Mouse (Mus musculus): ENCODE results near the gene Clock. TPM values are rescaled to one million over a fixed set of nuclear protein-coding genes. Genes with fewer than 3 reads are reported as not detected.

The Clock gene
- total and polyA plus RNA-seq, 2 experiments from 2014 or later = 11.6 to 25.1 TPM

DNA sequence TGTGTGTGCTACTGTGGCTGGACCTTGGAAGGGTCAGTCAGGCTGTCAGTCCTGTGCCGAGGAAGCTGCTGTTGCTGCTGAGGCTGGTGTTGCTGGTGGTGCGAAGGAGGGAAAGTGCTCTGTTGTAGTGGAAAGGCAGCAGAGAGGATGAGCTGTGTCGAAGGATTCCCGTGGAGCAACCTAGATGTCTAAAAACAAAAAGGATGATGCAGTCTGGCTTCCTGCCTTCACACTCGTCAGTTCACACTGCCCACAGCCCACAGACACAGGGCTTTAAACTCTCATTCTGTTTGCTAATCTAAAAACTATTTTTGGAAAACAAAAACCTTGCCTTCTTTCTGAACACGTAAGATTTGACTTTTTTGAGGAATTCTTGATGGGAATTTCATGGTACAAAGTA, 87.9 kb downstream of the Clock start:
- H3K4me2 ChIP-seq (ENCODE audit: low read depth, low read length, poor library complexity, severe bottlenecking) = no peak overlapping the region
- H3K27me3 ChIP-seq (ENCODE audit: insufficient read depth, low read length) = no peaks in the 10 kb centered on the region
- peaks cover 20% of the 10 kb centered on the region for H3K36me3 ChIP-seq (ENCODE audit: insufficient read depth, low read length)
- 89% methylated on average over 6 of the region's 6 CpGs for WGBS
- no peaks in the 10 kb centered on the region for H3K9me3 ChIP-seq (ENCODE audit: low read length)
- TF ChIP-seq CTCF (IDR thresholded peaks at IDR 0.05) = no peak
- ATAC-seq (ENCODE audit: low FRiP score) = no peak
- H3K4me3 ChIP-seq (ENCODE audit: low read depth, low read length) = no peak overlapping the region
- no peak for DNase-seq (ENCODE audit: low spot score)
- no peaks in the 10 kb centered on the region for H3K4me1 ChIP-seq (ENCODE audit: insufficient read depth, low read length)
- H3K27ac ChIP-seq (ENCODE audit: low read depth, low read length) = no peak overlapping the region
- H3K9ac ChIP-seq (replicated peaks; ENCODE audit: low read length, poor library complexity, severe bottlenecking) = no peak overlapping the region

DNA sequence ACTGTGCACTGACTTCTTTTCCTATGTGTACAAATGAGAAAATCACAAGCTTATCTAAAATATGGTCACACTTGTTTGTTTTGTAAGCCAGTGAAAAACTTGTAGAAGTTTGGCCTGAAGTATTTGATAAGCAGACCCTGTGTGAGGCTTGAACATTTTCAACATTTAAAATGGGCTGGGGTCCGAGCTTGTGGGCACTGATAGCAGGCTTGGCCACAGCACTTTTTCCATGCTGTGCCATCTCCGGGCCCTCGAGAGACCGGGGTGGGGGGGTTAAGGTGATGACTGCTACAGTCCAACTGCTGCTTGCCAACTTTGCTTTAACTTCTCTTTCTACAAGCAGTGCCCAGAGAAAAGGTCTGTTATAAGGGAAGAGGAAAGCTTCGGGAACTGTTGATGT, 96.5 kb downstream of the Clock start:
- Histone ChIP-seq H3K4me1 (ENCODE audit: insufficient read depth, low read length) (no peaks in the 10 kb centered on the region), H3K9ac (replicated peaks; ENCODE audit: low read length, poor library complexity, severe bottlenecking) (no peak overlapping the region), H3K4me2 (ENCODE audit: low read depth, low read length, poor library complexity, severe bottlenecking) (no peak overlapping the region), H3K36me3 (ENCODE audit: insufficient read depth, low read length) (peaks cover 27% of the 10 kb centered on the region), H3K27ac (ENCODE audit: low read depth, low read length) (no peak overlapping the region), H3K4me3 (ENCODE audit: low read depth, low read length) (no peak overlapping the region), H3K9me3 (ENCODE audit: low read length) (no peaks in the 10 kb centered on the region), H3K27me3 (ENCODE audit: insufficient read depth, low read length) (no peaks in the 10 kb centered on the region)
- DNase-seq (ENCODE audit: low spot score) = no peak
- ATAC-seq (ENCODE audit: low FRiP score) = no peak
- WGBS = 90% methylated on average over 5 of the region's 5 CpGs
- TF ChIP-seq CTCF (IDR thresholded peaks at IDR 0.05) = no peak

DNA sequence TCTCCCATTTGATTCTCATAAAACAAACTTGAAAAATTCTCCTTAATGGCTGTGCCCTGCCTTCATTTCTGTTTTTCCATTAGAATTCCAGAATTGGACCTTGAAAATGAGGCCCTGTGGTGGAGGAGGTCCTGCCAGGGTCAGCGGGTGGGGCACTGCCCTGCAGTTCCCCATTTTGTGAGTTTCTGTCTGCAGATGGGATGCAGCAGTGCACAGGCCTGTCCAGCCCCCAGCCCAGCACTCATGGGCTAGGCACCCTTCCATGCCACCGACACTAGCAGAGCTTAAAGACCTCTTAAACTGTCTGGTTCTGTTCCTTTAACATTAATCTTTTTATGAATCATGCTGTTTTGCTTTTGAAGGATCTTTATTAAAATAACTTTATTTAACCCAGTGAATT, 98.7 kb downstream of the Clock start:
- no peak for TF ChIP-seq CTCF (IDR thresholded peaks at IDR 0.05)
- ATAC-seq (ENCODE audit: low FRiP score) = no peak
- no peaks in the 10 kb centered on the region for H3K4me1 ChIP-seq (ENCODE audit: insufficient read depth, low read length)
- no peaks in the 10 kb centered on the region for H3K9me3 ChIP-seq (ENCODE audit: low read length)
- H3K9ac ChIP-seq (replicated peaks; ENCODE audit: low read length, poor library complexity, severe bottlenecking) = no peak overlapping the region
- 97% methylated on average over 2 of the region's 2 CpGs for WGBS
- no peak overlapping the region for H3K4me2 ChIP-seq (ENCODE audit: low read depth, low read length, poor library complexity, severe bottlenecking)
- peaks cover 25% of the 10 kb centered on the region for H3K36me3 ChIP-seq (ENCODE audit: insufficient read depth, low read length)
- no peak overlapping the region for H3K4me3 ChIP-seq (ENCODE audit: low read depth, low read length)
- H3K27ac ChIP-seq (ENCODE audit: low read depth, low read length) = no peak overlapping the region
- H3K27me3 ChIP-seq (ENCODE audit: insufficient read depth, low read length) = no peaks in the 10 kb centered on the region
- DNase-seq (ENCODE audit: low spot score) = no peak

DNA sequence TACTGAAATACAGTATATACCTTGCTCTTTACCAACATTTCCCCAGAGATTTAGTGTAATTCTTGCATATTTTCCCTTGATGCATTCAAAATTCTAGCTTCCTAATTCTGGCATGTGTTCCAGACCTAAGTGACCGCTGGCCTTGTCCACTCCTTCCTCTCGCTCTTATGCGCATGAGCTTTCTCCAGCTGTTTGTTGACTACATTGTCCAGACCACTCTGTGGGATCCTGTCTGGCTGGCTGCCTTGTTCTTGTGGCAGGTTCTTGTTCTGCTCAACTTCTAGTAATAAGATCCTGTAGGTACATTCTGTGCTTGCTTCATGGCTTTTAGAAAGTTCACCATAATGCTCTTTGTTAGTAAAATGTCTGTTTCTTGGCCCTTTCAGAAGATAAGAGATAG, 101.4 kb downstream of the Clock start:
- no peaks in the 10 kb centered on the region for H3K27me3 ChIP-seq (ENCODE audit: insufficient read depth, low read length)
- H3K36me3 ChIP-seq (ENCODE audit: insufficient read depth, low read length) = peaks cover 29% of the 10 kb centered on the region

DNA sequence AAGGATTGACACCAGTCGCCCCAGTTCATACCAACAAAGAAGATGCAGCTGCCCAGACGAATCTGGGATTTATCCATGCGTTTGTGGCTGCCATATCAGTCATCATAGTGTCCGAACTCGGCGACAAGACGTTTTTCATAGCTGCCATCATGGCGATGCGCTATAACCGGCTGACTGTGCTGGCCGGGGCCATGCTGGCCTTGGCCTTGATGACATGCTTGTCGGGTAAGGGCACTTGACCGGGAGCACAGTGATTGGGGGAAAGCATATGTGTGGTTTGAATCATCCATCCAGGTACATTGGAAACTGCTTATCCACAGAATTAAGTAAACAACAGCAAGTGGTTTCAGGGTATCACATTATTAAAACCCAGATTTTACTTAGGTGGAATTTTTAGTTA, 105.2 kb downstream of the Clock start:
- ATAC-seq (ENCODE audit: low FRiP score) = no peak
- no peak overlapping the region for H3K4me2 ChIP-seq (ENCODE audit: low read depth, low read length, poor library complexity, severe bottlenecking)

More for the DNA sequence above, 101.4 kb downstream of the Clock start:
- Histone ChIP-seq H3K27ac (ENCODE audit: low read depth, low read length) (no peak overlapping the region), H3K4me2 (ENCODE audit: low read depth, low read length, poor library complexity, severe bottlenecking) (no peak overlapping the region), H3K4me1 (ENCODE audit: insufficient read depth, low read length) (no peaks in the 10 kb centered on the region), H3K4me3 (ENCODE audit: low read depth, low read length) (no peak overlapping the region), H3K9ac (replicated peaks; ENCODE audit: low read length, poor library complexity, severe bottlenecking) (no peak overlapping the region), H3K9me3 (ENCODE audit: low read length) (no peaks in the 10 kb centered on the region)
- DNase-seq (ENCODE audit: low spot score) = no peak
- no peak for TF ChIP-seq CTCF (IDR thresholded peaks at IDR 0.05)
- ATAC-seq (ENCODE audit: low FRiP score) = no peak
- 98% methylated on average over 3 of the region's 3 CpGs for WGBS

DNA sequence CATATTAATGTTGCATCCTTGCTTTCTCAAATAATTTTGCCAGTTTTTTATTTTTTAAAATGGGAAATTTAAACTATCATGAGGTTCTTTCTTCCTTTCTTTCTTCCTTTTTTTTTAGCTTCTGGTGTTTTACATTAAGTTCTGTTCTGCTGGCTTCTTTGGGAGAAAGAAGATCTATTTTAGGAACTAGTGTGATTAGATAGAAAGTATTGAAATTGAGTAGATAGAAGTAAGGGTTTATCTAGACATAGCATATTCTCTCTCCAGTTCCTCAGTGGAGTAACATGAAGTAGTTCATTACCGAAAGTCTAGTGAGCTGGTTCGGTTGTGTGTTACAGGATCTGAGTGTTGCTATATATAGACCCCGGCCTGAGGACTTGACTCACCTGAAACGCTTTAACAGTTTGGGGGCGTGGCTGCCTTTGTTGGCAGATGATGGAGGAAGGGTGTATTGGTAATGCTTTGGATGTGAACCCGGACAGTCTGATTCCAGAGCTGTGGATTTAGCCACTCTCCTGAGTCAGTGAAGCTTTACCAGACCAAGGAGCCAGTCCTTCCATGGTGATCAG, 110.1 kb downstream of the Clock start:
- H3K4me2 ChIP-seq (ENCODE audit: low read depth, low read length, poor library complexity, severe bottlenecking) = no peak overlapping the region
- no peak overlapping the region for H3K4me3 ChIP-seq (ENCODE audit: low read depth, low read length)
- H3K27me3 ChIP-seq (ENCODE audit: insufficient read depth, low read length) = no peaks in the 10 kb centered on the region
- no peak for DNase-seq (ENCODE audit: low spot score)
- H3K27ac ChIP-seq (ENCODE audit: low read depth, low read length) = no peak overlapping the region
- TF ChIP-seq CTCF (IDR thresholded peaks at IDR 0.05) = no peak
- ATAC-seq (ENCODE audit: low FRiP score) = no peak
- H3K9me3 ChIP-seq (ENCODE audit: low read length) = no peaks in the 10 kb centered on the region
- no peak overlapping the region for H3K9ac ChIP-seq (replicated peaks; ENCODE audit: low read length, poor library complexity, severe bottlenecking)
- H3K4me1 ChIP-seq (ENCODE audit: insufficient read depth, low read length) = no peaks in the 10 kb centered on the region
- WGBS = 90% methylated on average over 6 of the region's 6 CpGs
- no peaks in the 10 kb centered on the region for H3K36me3 ChIP-seq (ENCODE audit: insufficient read depth, low read length)

More for the DNA sequence above, 105.2 kb downstream of the Clock start:
- Histone ChIP-seq H3K4me1 (ENCODE audit: insufficient read depth, low read length) (no peaks in the 10 kb centered on the region), H3K9me3 (ENCODE audit: low read length) (no peaks in the 10 kb centered on the region), H3K4me3 (ENCODE audit: low read depth, low read length) (no peak overlapping the region), H3K9ac (replicated peaks; ENCODE audit: low read length, poor library complexity, severe bottlenecking) (no peak overlapping the region), H3K27ac (ENCODE audit: low read depth, low read length) (no peak overlapping the region), H3K27me3 (ENCODE audit: insufficient read depth, low read length) (no peaks in the 10 kb centered on the region), H3K36me3 (ENCODE audit: insufficient read depth, low read length) (peaks cover 10% of the 10 kb centered on the region; the same call in 1 of the 2 replicates)
- WGBS = 93% methylated on average over 13 of the region's 13 CpGs
- no peak for DNase-seq (ENCODE audit: low spot score)
- TF ChIP-seq CTCF (IDR thresholded peaks at IDR 0.05) = no peak
